Mouse (Mus musculus): ENCODE results near the gene Wipf1. TPM values are rescaled to one million over a fixed set of nuclear protein-coding genes. Genes with fewer than 3 reads are reported as not detected.

Gene Wipf1
- polyA plus RNA-seq, 1 experiment from 2014 or later = 8.2 TPM

DNA sequence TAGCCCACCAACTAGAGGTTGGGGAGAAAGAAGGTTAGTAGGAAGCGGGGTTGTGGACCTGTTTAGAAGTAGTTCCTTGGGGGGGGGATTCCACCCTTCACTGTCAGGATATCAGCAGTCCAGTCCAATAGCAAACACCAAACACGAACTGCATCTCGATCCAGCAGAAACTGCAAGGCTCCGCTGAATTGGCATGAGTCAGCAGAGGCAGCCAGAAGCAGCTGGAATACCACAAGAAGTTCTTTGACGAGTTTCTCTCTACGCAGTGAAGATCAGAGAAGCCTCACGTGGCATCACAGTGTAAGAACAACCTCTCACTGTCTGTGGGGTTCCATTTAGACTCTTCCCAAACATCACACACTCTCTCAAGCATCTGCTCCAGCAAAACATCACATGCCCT is 124.6 kb downstream of the Wipf1 start:
- Histone ChIP-seq H3K4me2 (no peak overlapping the region), H3K27me3 (ENCODE audit: control insufficient read depth, insufficient read depth, low read length) (no peaks in the 10 kb centered on the region), H3K4me1 (ENCODE audit: control insufficient read depth, insufficient read depth, low read length) (no peaks in the 10 kb centered on the region), H3K9me3 (ENCODE audit: control insufficient read depth, low read length) (no peaks in the 10 kb centered on the region), H3K9ac (ENCODE audit: low read length) (no peak overlapping the region), H3K27ac (ENCODE audit: low read depth, low read length) (no peak overlapping the region), H3K36me3 (ENCODE audit: control insufficient read depth, insufficient read depth, low read length) (no peaks in the 10 kb centered on the region), H3K4me3 (ENCODE audit: low read depth, low read length) (no peak overlapping the region)
- DNase-seq (ENCODE audit: low spot score, missing footprints) = no peak
- 88% methylated on average over 7 of the region's 7 CpGs for WGBS
- ATAC-seq (ENCODE audit: low FRiP score) = no peak

DNA sequence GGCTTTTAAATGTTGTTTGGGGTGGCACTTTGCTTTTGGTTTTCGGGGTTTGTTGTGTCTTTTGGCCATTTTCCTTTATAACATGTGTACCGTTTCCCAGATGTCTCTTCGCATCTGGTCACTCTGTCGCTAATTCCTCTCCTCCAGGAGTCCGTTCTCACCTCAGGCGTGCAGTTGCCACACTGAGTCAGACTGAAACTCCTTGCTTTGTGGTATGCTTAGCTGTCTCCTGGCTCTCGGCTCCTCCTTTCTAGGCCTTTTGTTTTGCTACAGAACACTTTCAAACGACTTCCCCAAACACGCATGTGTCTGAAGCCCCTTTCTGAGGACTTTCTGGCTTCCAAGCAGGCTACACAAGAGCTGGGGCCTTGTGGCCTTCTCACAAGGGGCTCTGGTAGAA is 125.1 kb downstream of the Wipf1 start:
- ATAC-seq (ENCODE audit: low FRiP score) (no peak), DNase-seq (ENCODE audit: low spot score, missing footprints) (no peak)
- 86% methylated on average over 9 of the region's 9 CpGs for WGBS
- Histone ChIP-seq H3K36me3 (ENCODE audit: control insufficient read depth, insufficient read depth, low read length) (no peaks in the 10 kb centered on the region), H3K27ac (ENCODE audit: low read depth, low read length) (no peak overlapping the region), H3K4me2 (no peak overlapping the region), H3K9ac (ENCODE audit: low read length) (no peak overlapping the region), H3K4me1 (ENCODE audit: control insufficient read depth, insufficient read depth, low read length) (no peaks in the 10 kb centered on the region), H3K9me3 (ENCODE audit: control insufficient read depth, low read length) (no peaks in the 10 kb centered on the region), H3K27me3 (ENCODE audit: control insufficient read depth, insufficient read depth, low read length) (no peaks in the 10 kb centered on the region), H3K4me3 (ENCODE audit: low read depth, low read length) (no peak overlapping the region)

DNA sequence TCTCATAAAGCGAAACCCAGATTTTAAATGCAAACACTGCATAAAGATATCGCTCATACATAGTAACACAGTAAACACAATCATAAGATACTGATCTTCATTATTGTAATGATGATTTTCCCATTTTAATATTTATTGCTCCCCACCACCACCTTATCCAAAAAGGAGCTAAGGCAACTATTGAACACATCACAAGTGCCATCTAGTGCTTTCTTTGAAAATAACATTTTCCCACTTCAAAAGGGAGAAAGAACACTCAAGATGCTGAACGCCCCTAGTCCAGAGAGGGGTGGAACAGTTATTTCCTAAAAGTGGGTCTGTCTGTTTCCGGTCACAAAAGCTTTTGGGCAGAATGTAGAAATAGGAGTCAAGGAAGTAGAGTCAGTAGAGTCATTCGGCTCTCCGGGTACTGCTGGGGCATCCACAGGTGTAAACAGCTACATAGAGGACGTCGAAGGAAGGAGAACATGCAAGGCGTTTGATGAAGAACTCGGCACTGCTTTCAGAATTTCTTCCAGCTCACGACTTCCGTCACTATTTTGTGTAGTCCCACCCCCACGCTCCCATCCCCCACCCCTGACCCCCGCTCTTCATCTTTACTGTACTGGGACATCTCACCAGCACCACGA is 126.0 kb downstream of the Wipf1 start:
- Histone ChIP-seq H3K4me1 (ENCODE audit: control insufficient read depth, insufficient read depth, low read length) (no peaks in the 10 kb centered on the region), H3K27me3 (ENCODE audit: control insufficient read depth, insufficient read depth, low read length) (no peaks in the 10 kb centered on the region), H3K36me3 (ENCODE audit: control insufficient read depth, insufficient read depth, low read length) (no peaks in the 10 kb centered on the region), H3K9me3 (ENCODE audit: control insufficient read depth, low read length) (no peaks in the 10 kb centered on the region), H3K27ac (ENCODE audit: low read depth, low read length) (no peak overlapping the region), H3K4me2 (no peak overlapping the region), H3K4me3 (ENCODE audit: low read depth, low read length) (no peak overlapping the region), H3K9ac (ENCODE audit: low read length) (no peak overlapping the region)
- DNase-seq (ENCODE audit: low spot score, missing footprints) = no peak
- WGBS = 82% methylated on average over 15 of the region's 15 CpGs
- no peak for ATAC-seq (ENCODE audit: low FRiP score)

DNA sequence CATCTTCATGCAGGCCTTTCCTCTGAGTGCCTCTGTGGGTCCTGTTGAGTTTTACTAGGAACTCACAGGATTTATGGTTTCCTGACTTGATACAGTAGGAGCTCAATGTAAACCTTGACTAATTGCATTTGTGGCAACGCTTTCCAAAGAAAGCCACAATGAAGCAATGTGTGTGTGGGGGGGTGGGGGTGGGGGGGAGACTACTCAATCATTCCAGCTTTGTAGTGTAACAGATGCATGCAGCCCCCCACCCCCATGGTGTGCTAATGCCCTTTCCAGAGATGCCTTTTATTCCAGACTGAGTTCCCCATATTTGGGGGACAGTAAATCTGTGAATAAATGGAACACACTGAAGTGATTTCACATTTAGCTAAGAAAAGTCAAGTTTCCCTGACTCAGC is 127.8 kb downstream of the Wipf1 start:
- H3K36me3 ChIP-seq (ENCODE audit: control insufficient read depth, insufficient read depth, low read length) = no peaks in the 10 kb centered on the region
- H3K27me3 ChIP-seq (ENCODE audit: control insufficient read depth, insufficient read depth, low read length) = no peaks in the 10 kb centered on the region
- 88% methylated on average over 1 of the region's 1 CpGs for WGBS
- H3K9me3 ChIP-seq (ENCODE audit: control insufficient read depth, low read length) = no peaks in the 10 kb centered on the region
- no peak overlapping the region for H3K4me3 ChIP-seq (ENCODE audit: low read depth, low read length)
- H3K4me2 ChIP-seq = no peak overlapping the region
- DNase-seq (ENCODE audit: low spot score, missing footprints) (no peak), ATAC-seq (ENCODE audit: low FRiP score) (no peak)
- H3K27ac ChIP-seq (ENCODE audit: low read depth, low read length) = no peak overlapping the region
- H3K4me1 ChIP-seq (ENCODE audit: control insufficient read depth, insufficient read depth, low read length) = no peaks in the 10 kb centered on the region
- H3K9ac ChIP-seq (ENCODE audit: low read length) = no peak overlapping the region

DNA sequence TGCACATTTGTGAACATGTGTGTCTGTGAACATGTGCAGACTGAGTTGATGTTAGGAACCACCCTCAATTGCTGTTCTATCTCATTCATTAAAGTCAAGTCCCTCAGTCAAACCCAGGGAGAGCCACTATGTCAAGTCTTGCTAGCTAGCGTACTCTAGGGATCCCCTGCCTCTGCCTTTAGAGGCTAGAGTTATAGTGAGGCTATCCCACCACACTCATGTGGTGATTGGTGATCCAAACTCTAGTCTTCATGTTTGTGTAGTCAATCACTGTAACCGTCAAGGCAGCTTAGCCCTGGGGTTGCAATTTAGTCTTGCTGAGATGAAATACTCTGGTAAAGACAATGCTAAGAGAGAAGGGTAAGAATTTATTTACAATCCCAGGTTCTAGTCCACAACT is 132.1 kb downstream of the Wipf1 start:
- 90% methylated on average over 2 of the region's 2 CpGs for WGBS
- no peaks in the 10 kb centered on the region for H3K36me3 ChIP-seq (ENCODE audit: control insufficient read depth, insufficient read depth, low read length)
- H3K4me1 ChIP-seq (ENCODE audit: control insufficient read depth, insufficient read depth, low read length) = no peaks in the 10 kb centered on the region
- DNase-seq (ENCODE audit: low spot score, missing footprints) = no peak
- H3K27ac ChIP-seq (ENCODE audit: low read depth, low read length) = no peak overlapping the region
- H3K4me2 ChIP-seq = no peak overlapping the region
- H3K4me3 ChIP-seq (ENCODE audit: low read depth, low read length) = no peak overlapping the region
- ATAC-seq (ENCODE audit: low FRiP score) = no peak
- H3K27me3 ChIP-seq (ENCODE audit: control insufficient read depth, insufficient read depth, low read length) = no peaks in the 10 kb centered on the region
- H3K9me3 ChIP-seq (ENCODE audit: control insufficient read depth, low read length) = no peaks in the 10 kb centered on the region
- no peak overlapping the region for H3K9ac ChIP-seq (ENCODE audit: low read length)

DNA sequence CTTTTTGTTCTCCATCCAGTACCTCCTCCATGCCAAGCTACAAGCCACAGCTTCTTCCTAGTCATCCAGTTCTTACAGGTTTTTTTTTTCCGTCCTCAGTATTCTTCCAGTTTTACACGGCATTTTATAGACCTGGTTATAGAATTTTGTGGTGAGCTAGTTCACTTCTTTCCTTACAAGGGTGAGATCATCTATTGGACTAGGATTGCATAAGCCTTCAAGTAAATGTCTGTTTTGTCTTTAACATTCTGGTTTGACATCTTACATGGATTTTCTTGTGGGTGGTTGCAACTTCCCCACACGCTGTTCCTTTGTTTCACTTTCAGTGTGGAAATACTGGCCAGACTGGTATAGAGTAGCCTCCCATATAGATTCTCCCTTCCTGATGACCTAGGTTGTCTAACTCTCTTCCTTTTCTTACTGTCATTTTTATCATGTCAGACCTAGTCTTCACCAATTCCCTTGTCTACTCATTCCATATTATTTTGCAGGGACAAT is 132.7 kb downstream of the Wipf1 start:
- Histone ChIP-seq H3K27me3 (ENCODE audit: control insufficient read depth, insufficient read depth, low read length) (no peaks in the 10 kb centered on the region), H3K4me1 (ENCODE audit: control insufficient read depth, insufficient read depth, low read length) (no peaks in the 10 kb centered on the region), H3K4me2 (no peak overlapping the region), H3K9me3 (ENCODE audit: control insufficient read depth, low read length) (no peaks in the 10 kb centered on the region), H3K27ac (ENCODE audit: low read depth, low read length) (no peak overlapping the region), H3K9ac (ENCODE audit: low read length) (no peak overlapping the region), H3K36me3 (ENCODE audit: control insufficient read depth, insufficient read depth, low read length) (no peaks in the 10 kb centered on the region), H3K4me3 (ENCODE audit: low read depth, low read length) (no peak overlapping the region)
- WGBS = 84% methylated on average over 3 of the region's 3 CpGs
- ATAC-seq (ENCODE audit: low FRiP score) (no peak), DNase-seq (ENCODE audit: low spot score, missing footprints) (no peak)

DNA sequence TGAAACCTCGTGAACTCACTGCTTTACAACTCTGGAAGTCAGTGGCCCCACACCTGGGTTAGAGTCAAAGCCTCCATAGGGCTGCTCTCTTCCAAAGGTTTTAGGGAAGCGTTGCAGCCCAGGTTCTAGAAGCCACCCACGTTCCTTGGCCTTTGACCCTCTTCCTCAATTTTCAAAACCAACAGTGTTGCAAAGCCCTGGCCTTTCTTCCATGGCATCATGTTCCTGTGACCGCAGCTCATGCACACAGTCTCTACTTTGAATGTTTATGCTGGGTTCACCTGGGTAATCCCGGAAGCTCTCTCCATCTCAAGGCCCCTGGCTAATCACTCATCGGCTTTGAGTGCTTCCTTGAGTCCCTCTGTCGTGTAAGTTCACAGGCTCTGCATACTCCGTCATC is 134.0 kb downstream of the Wipf1 start:
- whole genome bisulfite sequencing = 84% methylated on average over 8 of the region's 8 CpGs
- Histone ChIP-seq H3K9me3 (ENCODE audit: control insufficient read depth, low read length) (no peaks in the 10 kb centered on the region), H3K4me3 (ENCODE audit: low read depth, low read length) (no peak overlapping the region), H3K9ac (ENCODE audit: low read length) (no peak overlapping the region), H3K4me2 (no peak overlapping the region), H3K36me3 (ENCODE audit: control insufficient read depth, insufficient read depth, low read length) (no peaks in the 10 kb centered on the region), H3K27me3 (ENCODE audit: control insufficient read depth, insufficient read depth, low read length) (no peaks in the 10 kb centered on the region), H3K4me1 (ENCODE audit: control insufficient read depth, insufficient read depth, low read length) (no peaks in the 10 kb centered on the region), H3K27ac (ENCODE audit: low read depth, low read length) (no peak overlapping the region)
- ATAC-seq (ENCODE audit: low FRiP score) (no peak), DNase-seq (ENCODE audit: low spot score, missing footprints) (no peak)

DNA sequence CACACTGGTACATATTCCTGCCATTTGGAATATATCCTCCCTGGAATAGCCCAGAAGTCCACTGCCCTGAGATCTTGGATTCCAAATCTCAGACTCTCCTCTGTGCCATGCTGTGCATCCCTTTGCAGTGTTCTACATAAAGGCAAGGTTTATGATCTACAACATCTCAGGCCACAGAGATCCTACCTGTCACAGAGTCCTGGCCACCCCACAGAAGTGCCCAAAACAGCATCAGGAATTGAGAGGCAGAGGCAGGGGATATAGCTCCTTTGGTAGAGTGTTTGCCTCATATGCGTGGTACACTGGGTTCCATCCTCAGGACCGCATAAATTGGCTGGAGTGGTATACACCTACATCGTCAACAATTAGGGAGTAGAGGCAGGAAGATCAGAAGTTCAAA is 135.1 kb downstream of the Wipf1 start:
- no peak overlapping the region for H3K4me2 ChIP-seq
- DNase-seq (ENCODE audit: low spot score, missing footprints) (no peak), ATAC-seq (ENCODE audit: low FRiP score) (no peak)
- H3K4me3 ChIP-seq (ENCODE audit: low read depth, low read length) = no peak overlapping the region
- 92% methylated on average over 3 of the region's 3 CpGs for WGBS
- H3K9ac ChIP-seq (ENCODE audit: low read length) = no peak overlapping the region
- no peaks in the 10 kb centered on the region for H3K4me1 ChIP-seq (ENCODE audit: control insufficient read depth, insufficient read depth, low read length)
- H3K36me3 ChIP-seq (ENCODE audit: control insufficient read depth, insufficient read depth, low read length) = no peaks in the 10 kb centered on the region
- H3K9me3 ChIP-seq (ENCODE audit: control insufficient read depth, low read length) = no peaks in the 10 kb centered on the region
- no peak overlapping the region for H3K27ac ChIP-seq (ENCODE audit: low read depth, low read length)
- no peaks in the 10 kb centered on the region for H3K27me3 ChIP-seq (ENCODE audit: control insufficient read depth, insufficient read depth, low read length)

DNA sequence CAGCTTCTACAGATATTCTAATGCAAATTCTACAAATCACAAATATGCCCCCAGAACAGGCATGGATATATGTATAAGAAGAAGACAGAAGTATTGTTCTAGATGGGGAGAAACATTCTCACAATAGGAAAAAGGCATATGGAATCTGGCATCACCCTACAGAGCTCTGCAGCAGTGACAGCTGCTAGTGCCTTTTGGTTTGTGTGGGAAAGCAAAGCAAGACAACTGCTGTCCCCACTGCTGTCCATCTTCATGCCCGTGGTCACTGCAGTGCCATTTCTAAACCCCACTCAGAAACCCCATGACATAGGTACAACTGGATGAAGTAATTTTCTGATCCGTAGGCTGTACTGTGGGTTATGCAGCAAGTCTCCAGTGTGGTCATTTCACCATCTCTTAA is 136.8 kb downstream of the Wipf1 start:
- Histone ChIP-seq H3K9me3 (ENCODE audit: control insufficient read depth, low read length) (no peaks in the 10 kb centered on the region), H3K27me3 (ENCODE audit: control insufficient read depth, insufficient read depth, low read length) (no peaks in the 10 kb centered on the region), H3K4me1 (ENCODE audit: control insufficient read depth, insufficient read depth, low read length) (no peaks in the 10 kb centered on the region), H3K9ac (ENCODE audit: low read length) (no peak overlapping the region), H3K4me2 (no peak overlapping the region), H3K4me3 (ENCODE audit: low read depth, low read length) (no peak overlapping the region), H3K36me3 (ENCODE audit: control insufficient read depth, insufficient read depth, low read length) (no peaks in the 10 kb centered on the region), H3K27ac (ENCODE audit: low read depth, low read length) (no peak overlapping the region)
- DNase-seq (ENCODE audit: low spot score, missing footprints) = no peak
- 84% methylated on average over 2 of the region's 2 CpGs for WGBS
- no peak for ATAC-seq (ENCODE audit: low FRiP score)
